Mouse (Mus musculus): ENCODE data around the gene Cd200. TPM values are rescaled to one million over a fixed set of nuclear protein-coding genes. Genes with fewer than 3 reads are reported as not detected.

Gene Cd200
- polyA plus RNA-seq, 1 experiment from 2014 or later: 31.3 TPM

- H3K27ac ChIP-seq (ENCODE audit: low read depth, low read length): no peak overlapping the region
- no peak overlapping the region for H3K4me2 ChIP-seq (replicated peaks; ENCODE audit: low read depth, low read length)
- ATAC-seq (ENCODE audit: low FRiP score, low TSS enrichment): no peak
- no peaks in the 10 kb centered on the region for H3K4me1 ChIP-seq (ENCODE audit: control insufficient read depth, insufficient read depth, low read length)
- WGBS: 76% methylated on average over 2 of the region's 2 CpGs
- no peaks in the 10 kb centered on the region for H3K9me3 ChIP-seq (ENCODE audit: control insufficient read depth, low read length)
- no peaks in the 10 kb centered on the region for H3K36me3 ChIP-seq (ENCODE audit: control insufficient read depth, insufficient read depth, low read length)
- H3K27me3 ChIP-seq (ENCODE audit: control insufficient read depth, insufficient read depth, low read length): no peaks in the 10 kb centered on the region
- no peak overlapping the region for H3K4me3 ChIP-seq (ENCODE audit: low read length)
- no peak overlapping the region for H3K9ac ChIP-seq (ENCODE audit: low read depth, low read length)
Measured at GRCm38 (mm10) chr16:45334376-45334765, 74.5 kb downstream of the Cd200 start.

GRCm38 (mm10) chr16:45333678-45334375, 75.0 kb downstream of the Cd200 start:
- Histone ChIP-seq H3K9ac (ENCODE audit: low read depth, low read length) (no peak overlapping the region), H3K27ac (ENCODE audit: low read depth, low read length) (no peak overlapping the region), H3K36me3 (ENCODE audit: control insufficient read depth, insufficient read depth, low read length) (no peaks in the 10 kb centered on the region), H3K9me3 (ENCODE audit: control insufficient read depth, low read length) (no peaks in the 10 kb centered on the region), H3K27me3 (ENCODE audit: control insufficient read depth, insufficient read depth, low read length) (no peaks in the 10 kb centered on the region), H3K4me1 (ENCODE audit: control insufficient read depth, insufficient read depth, low read length) (no peaks in the 10 kb centered on the region), H3K4me3 (ENCODE audit: low read length) (no peak overlapping the region), H3K4me2 (replicated peaks; ENCODE audit: low read depth, low read length) (no peak overlapping the region)
- 0 out of 2 replicates have a peak, but pooled peaks have one; percentile 32 for ATAC-seq (ENCODE audit: low FRiP score, low TSS enrichment)
- 84% methylated on average over 8 of the region's 8 CpGs for WGBS

GRCm38 (mm10) chr16:45332591-45332990, 76.3 kb downstream of the Cd200 start:
- no peaks in the 10 kb centered on the region for H3K36me3 ChIP-seq (ENCODE audit: control insufficient read depth, insufficient read depth, low read length)

More at GRCm38 (mm10) chr16:45332591-45332990, 76.3 kb downstream of the Cd200 start:
- no peak overlapping the region for H3K27ac ChIP-seq (ENCODE audit: low read depth, low read length)
- 78% methylated on average over 8 of the region's 8 CpGs for WGBS
- H3K9ac ChIP-seq (ENCODE audit: low read depth, low read length): no peak overlapping the region
- H3K4me2 ChIP-seq (replicated peaks; ENCODE audit: low read depth, low read length): no peak overlapping the region
- no peaks in the 10 kb centered on the region for H3K27me3 ChIP-seq (ENCODE audit: control insufficient read depth, insufficient read depth, low read length)
- H3K9me3 ChIP-seq (ENCODE audit: control insufficient read depth, low read length): no peaks in the 10 kb centered on the region
- H3K4me1 ChIP-seq (ENCODE audit: control insufficient read depth, insufficient read depth, low read length): no peaks in the 10 kb centered on the region
- no peak overlapping the region for H3K4me3 ChIP-seq (ENCODE audit: low read length)
- no peak for ATAC-seq (ENCODE audit: low FRiP score, low TSS enrichment)

Other genes starting within 250 kb of the Cd200 start
- gene Btla, start 184.7 kb downstream of the Cd200 start, polyA plus RNA-seq (2014; fragmentation: Nextera tagmentation; extraction: Ambion mirVana): not detected in 2 replicates
- 0.85 and 0.86 TPM in 2 replicates for gene Gm609, start 83.9 kb upstream of the Cd200 start, polyA plus RNA-seq (2014; fragmentation: Nextera tagmentation; extraction: Ambion mirVana)
- gene Gm17783, start 123.0 kb upstream of the Cd200 start, polyA plus RNA-seq (2014; fragmentation: Nextera tagmentation; extraction: Ambion mirVana): 3.7 and 3.8 TPM in 2 replicates
- gene Slc9c1, start 126.3 kb upstream of the Cd200 start, polyA plus RNA-seq (2014; fragmentation: Nextera tagmentation; extraction: Ambion mirVana): not detected in 2 replicates
- 0.07 and 0.19 TPM in 2 replicates for gene Gcsam, start 201.3 kb upstream of the Cd200 start, polyA plus RNA-seq (2014; fragmentation: Nextera tagmentation; extraction: Ambion mirVana)
- 0.16 and 0.31 TPM in 2 replicates for gene BC016579, start 245.0 kb upstream of the Cd200 start, polyA plus RNA-seq (2014; fragmentation: Nextera tagmentation; extraction: Ambion mirVana)